Mouse (Mus musculus) adrenal gland (tissue): ENCODE measurements at regions not wholly inside any gene's neighbourhood (a gene's known extent, or its start where the extent isn't known, plus 50 kb on each side); places are given as distances from the start of the nearest gene placed in this dataset.

Experiments
- intact Hi-C: fragments of 180-260 bp; cut with DNase I; formaldehyde crosslinking; loops from one replicate; pipeline ENCODE4 v1.15.1; 2025

GRCm38 (mm10) chrX:12365582-12366323, 205.6 kb upstream of the Bcor start:
- intact Hi-C loops: no loop called here

- intact Hi-C loops: no loop called here
Measured at GRCm38 (mm10) chrX:12366801-12367200, 206.6 kb upstream of the Bcor start.

GRCm38 (mm10) chrX:12373670-12374069, 213.5 kb upstream of the Bcor start:
- intact Hi-C loops: no loop called here

GRCm38 (mm10) chrX:12375796-12376195, 211.8 kb upstream of the Atp6ap2 start:
- intact Hi-C loops: no loop called here

GRCm38 (mm10) chrX:12376238-12376980, 211.2 kb upstream of the Atp6ap2 start:
- intact Hi-C loops: no loop called here

GRCm38 (mm10) chrX:12377441-12377840, 210.2 kb upstream of the Atp6ap2 start:
- intact Hi-C loops: no loop called here

GRCm38 (mm10) chrX:12392145-12392825, 195.3 kb upstream of the Atp6ap2 start:
- intact Hi-C loops: no loop called here

- intact Hi-C loops: no loop called here
Measured at GRCm38 (mm10) chrX:12409319-12409718, 178.3 kb upstream of the Atp6ap2 start.

- intact Hi-C loops: no loop called here
Measured at GRCm38 (mm10) chrX:12425566-12425965, 162.0 kb upstream of the Atp6ap2 start.

- intact Hi-C loops: no loop called here
Measured at GRCm38 (mm10) chrX:12426664-12427063, 160.9 kb upstream of the Atp6ap2 start.

GRCm38 (mm10) chrX:12432289-12432688, 155.3 kb upstream of the Atp6ap2 start:
- intact Hi-C loops: no loop called here

GRCm38 (mm10) chrX:12435656-12436055, 151.9 kb upstream of the Atp6ap2 start:
- intact Hi-C loops: no loop called here

GRCm38 (mm10) chrX:12436106-12436505, 151.5 kb upstream of the Atp6ap2 start:
- intact Hi-C loops: no loop called here

- intact Hi-C loops: no loop called here
Measured at GRCm38 (mm10) chrX:12439447-12439846, 148.2 kb upstream of the Atp6ap2 start.

GRCm38 (mm10) chrX:12443794-12444193, 143.8 kb upstream of the Atp6ap2 start:
- intact Hi-C loops: no loop called here

- intact Hi-C loops: no loop called here
Measured at GRCm38 (mm10) chrX:12445093-12445492, 142.5 kb upstream of the Atp6ap2 start.

GRCm38 (mm10) chrX:12447962-12448361, 139.6 kb upstream of the Atp6ap2 start:
- intact Hi-C loops: no loop called here

GRCm38 (mm10) chrX:12449688-12450087, 137.9 kb upstream of the Atp6ap2 start:
- intact Hi-C loops: no loop called here

- intact Hi-C loops: no loop called here
Measured at GRCm38 (mm10) chrX:12452979-12453769, 134.4 kb upstream of the Atp6ap2 start.

- intact Hi-C loops: no loop called here
Measured at GRCm38 (mm10) chrX:12461657-12462056, 125.9 kb upstream of the Atp6ap2 start.

- intact Hi-C loops: no loop called here
Measured at GRCm38 (mm10) chrX:12462936-12463647, 124.5 kb upstream of the Atp6ap2 start.
